Mouse (Mus musculus): Measurements from ENCODE around the gene Gas2. TPM values are rescaled to one million over a fixed set of nuclear protein-coding genes. Genes with fewer than 3 reads are reported as not detected.

Gene Gas2
- polyA plus RNA-seq, 1 experiment = 25.7 TPM

DNA sequence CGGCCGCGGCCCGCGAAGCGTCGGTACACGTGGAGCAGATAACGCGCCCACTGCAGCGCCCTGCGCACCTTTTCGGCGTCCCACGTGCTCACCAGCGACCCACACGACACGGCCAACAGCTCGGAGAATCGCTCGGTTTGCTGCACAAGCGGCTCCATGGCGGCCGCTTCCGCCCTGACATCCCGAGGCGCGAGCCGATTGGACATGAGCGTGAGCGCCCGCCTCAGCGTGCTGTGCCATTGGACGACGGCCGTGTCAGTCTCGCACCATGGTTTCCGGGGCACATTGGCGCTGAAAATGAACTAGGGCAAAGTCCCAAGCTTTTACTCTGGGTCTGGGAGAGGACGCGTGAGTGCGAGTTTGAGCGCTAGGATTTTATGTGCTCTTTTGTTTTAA, 280 bp downstream of the Gas2 start, which contains the start of gene Fancf:
TSS of gene Fancf (minus strand) at position 171 of the 396 bp plus-strand sequence.
- Histone ChIP-seq H3K4me1 (ENCODE audit: control insufficient read depth, insufficient read depth, low read length) (no peaks in the 10 kb centered on the region), H3K9ac (ENCODE audit: low read depth, poor library complexity, severe bottlenecking) (peak within 1 kb of the TSS; percentile 73), H3K36me3 (ENCODE audit: control insufficient read depth, insufficient read depth, low read length, poor library complexity, severe bottlenecking) (peaks cover 8% of the 10 kb centered on the region; the same call in 1 of the 2 replicates), H3K27ac (ENCODE audit: insufficient read depth, low read length) (peak within 1 kb of the TSS; percentile 56), H3K9me3 (replicated peaks; ENCODE audit: control insufficient read depth, insufficient read depth, low read length, poor library complexity, severe bottlenecking) (no peaks in the 10 kb centered on the region), H3K27me3 (ENCODE audit: control insufficient read depth, insufficient read depth, low read length, poor library complexity, severe bottlenecking) (no peaks in the 10 kb centered on the region), H3K4me3 (ENCODE audit: low read depth, low read length) (peak within 1 kb of the TSS; percentile 86)
- TF ChIP-seq CTCF (IDR thresholded peaks at IDR 0.05; ENCODE audit: low read depth, low read length) = no peak
- no peak for TF ChIP-seq POLR2A (IDR thresholded peaks at IDR 0.05; ENCODE audit: insufficient read depth, low read length)
- TF ChIP-seq EP300 (IDR thresholded peaks at IDR 0.05; ENCODE audit: insufficient read depth, low read depth, low read length) = no peak

DNA sequence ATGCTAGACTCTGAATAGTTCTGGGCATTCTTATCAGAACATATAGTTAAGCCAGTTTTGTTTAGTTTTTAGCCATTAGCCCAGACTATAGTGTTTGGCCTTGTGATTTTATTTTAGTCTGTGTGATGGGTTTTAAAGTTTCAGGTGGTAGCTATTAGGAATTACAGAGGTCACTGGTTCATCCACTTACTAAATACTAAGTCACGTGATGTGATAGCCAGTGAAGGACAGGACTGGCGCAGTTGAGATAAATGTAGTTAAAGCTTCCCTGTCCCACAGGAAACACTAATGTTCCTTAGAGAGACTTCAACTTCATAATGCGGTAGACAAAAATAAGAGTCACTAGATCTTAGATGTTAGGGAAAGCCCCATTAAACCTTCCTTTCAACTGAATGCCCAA, 1.0 kb downstream of the Gas2 start:
- peaks cover 8% of the 10 kb centered on the region; the same call in 1 of the 2 replicates for H3K36me3 ChIP-seq (ENCODE audit: control insufficient read depth, insufficient read depth, low read length, poor library complexity, severe bottlenecking)

DNA sequence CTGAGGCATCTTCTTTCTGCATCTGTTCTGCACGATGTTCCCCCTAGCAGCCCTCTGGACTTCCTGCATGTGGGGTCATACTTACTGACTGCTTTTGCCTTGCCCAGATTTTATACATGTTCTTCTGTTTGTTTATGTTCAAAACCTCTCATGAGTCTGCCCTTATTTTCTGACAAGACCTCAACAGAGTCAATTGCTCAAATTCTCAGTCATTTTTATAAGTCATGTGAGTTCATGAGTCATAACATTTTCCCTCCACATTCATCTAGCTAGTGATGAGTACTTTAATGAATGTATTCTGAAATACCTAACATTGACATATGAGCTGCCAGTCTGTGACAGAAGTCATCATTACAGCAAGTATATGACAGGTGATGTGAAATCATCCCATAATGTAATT, 3.5 kb downstream of the Gas2 start:
- no peaks in the 10 kb centered on the region for H3K27me3 ChIP-seq (ENCODE audit: control insufficient read depth, insufficient read depth, low read length, poor library complexity, severe bottlenecking)
- no peak overlapping the region for H3K27ac ChIP-seq (ENCODE audit: insufficient read depth, low read length)
- no peaks in the 10 kb centered on the region for H3K4me1 ChIP-seq (ENCODE audit: control insufficient read depth, insufficient read depth, low read length)
- H3K9ac ChIP-seq (ENCODE audit: low read depth, poor library complexity, severe bottlenecking) = no peak overlapping the region
- H3K4me3 ChIP-seq (ENCODE audit: low read depth, low read length) = no peak overlapping the region
- H3K9me3 ChIP-seq (replicated peaks; ENCODE audit: control insufficient read depth, insufficient read depth, low read length, poor library complexity, severe bottlenecking) = no peaks in the 10 kb centered on the region
- TF ChIP-seq EP300 (IDR thresholded peaks at IDR 0.05; ENCODE audit: insufficient read depth, low read depth, low read length) = no peak
- TF ChIP-seq CTCF (IDR thresholded peaks at IDR 0.05; ENCODE audit: low read depth, low read length) = no peak
- peaks cover 8% of the 10 kb centered on the region; the same call in 1 of the 2 replicates for H3K36me3 ChIP-seq (ENCODE audit: control insufficient read depth, insufficient read depth, low read length, poor library complexity, severe bottlenecking)

More for the DNA sequence above, 1.0 kb downstream of the Gas2 start:
- TF ChIP-seq POLR2A (IDR thresholded peaks at IDR 0.05; ENCODE audit: insufficient read depth, low read length) (no peak), EP300 (IDR thresholded peaks at IDR 0.05; ENCODE audit: insufficient read depth, low read depth, low read length) (no peak), CTCF (IDR thresholded peaks at IDR 0.05; ENCODE audit: low read depth, low read length) (no peak)
- Histone ChIP-seq H3K9me3 (replicated peaks; ENCODE audit: control insufficient read depth, insufficient read depth, low read length, poor library complexity, severe bottlenecking) (no peaks in the 10 kb centered on the region), H3K27ac (ENCODE audit: insufficient read depth, low read length) (peak overlapping the region; percentile 47; the same call in 1 of the 2 replicates), H3K9ac (ENCODE audit: low read depth, poor library complexity, severe bottlenecking) (peak overlapping the region; percentile 73), H3K27me3 (ENCODE audit: control insufficient read depth, insufficient read depth, low read length, poor library complexity, severe bottlenecking) (no peaks in the 10 kb centered on the region), H3K4me1 (ENCODE audit: control insufficient read depth, insufficient read depth, low read length) (no peaks in the 10 kb centered on the region), H3K4me3 (ENCODE audit: low read depth, low read length) (peak overlapping the region; percentile 86)

DNA sequence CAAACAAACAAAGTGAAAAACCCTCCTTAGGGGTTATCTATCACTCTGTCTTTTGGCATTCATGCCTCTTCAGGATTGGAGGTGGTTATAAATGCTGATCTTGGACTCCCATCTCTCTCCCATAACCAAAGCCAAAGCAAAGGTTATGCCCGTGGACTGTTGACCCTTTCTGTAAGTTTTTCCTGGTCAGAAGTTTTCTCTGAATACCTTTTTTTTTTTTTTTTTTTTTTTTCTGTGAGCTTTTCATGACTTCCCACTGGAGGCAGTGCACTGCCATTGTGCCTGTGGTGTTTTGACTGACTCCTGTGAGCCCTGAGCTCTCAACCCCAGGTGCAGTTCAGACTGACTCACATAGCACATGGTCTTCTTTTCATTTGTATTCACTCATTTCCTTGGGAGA, 6.2 kb downstream of the Gas2 start:
- Histone ChIP-seq H3K36me3 (ENCODE audit: control insufficient read depth, insufficient read depth, low read length, poor library complexity, severe bottlenecking) (peaks cover 5% of the 10 kb centered on the region; the same call in 1 of the 2 replicates), H3K27ac (ENCODE audit: insufficient read depth, low read length) (no peak overlapping the region), H3K4me1 (ENCODE audit: control insufficient read depth, insufficient read depth, low read length) (no peaks in the 10 kb centered on the region), H3K4me3 (ENCODE audit: low read depth, low read length) (no peak overlapping the region), H3K9ac (ENCODE audit: low read depth, poor library complexity, severe bottlenecking) (no peak overlapping the region), H3K27me3 (ENCODE audit: control insufficient read depth, insufficient read depth, low read length, poor library complexity, severe bottlenecking) (no peaks in the 10 kb centered on the region), H3K9me3 (replicated peaks; ENCODE audit: control insufficient read depth, insufficient read depth, low read length, poor library complexity, severe bottlenecking) (no peaks in the 10 kb centered on the region)
- no peak for TF ChIP-seq CTCF (IDR thresholded peaks at IDR 0.05; ENCODE audit: low read depth, low read length)
- no peak for TF ChIP-seq EP300 (IDR thresholded peaks at IDR 0.05; ENCODE audit: insufficient read depth, low read depth, low read length)
- TF ChIP-seq POLR2A (IDR thresholded peaks at IDR 0.05; ENCODE audit: insufficient read depth, low read length) = no peak

DNA sequence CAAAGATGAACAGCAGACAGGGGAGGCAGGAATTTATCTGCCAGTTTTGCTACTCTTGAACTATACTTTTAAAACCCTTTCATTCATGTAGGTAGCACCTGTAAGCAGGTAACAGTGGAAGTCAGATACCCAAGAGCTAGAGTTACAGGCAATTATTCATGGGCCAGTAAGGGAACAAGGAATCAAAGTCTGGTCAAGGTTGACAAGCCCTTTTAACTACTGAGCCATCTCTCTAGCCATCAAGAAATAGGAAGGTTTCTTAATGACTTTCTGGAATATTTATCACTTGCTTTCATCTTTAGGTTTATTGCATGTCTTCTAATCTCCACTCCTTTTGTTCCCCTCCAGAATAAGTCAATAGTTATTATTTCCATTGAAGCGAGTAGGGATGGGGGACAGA, 10.2 kb downstream of the Gas2 start:
- H3K36me3 ChIP-seq (ENCODE audit: control insufficient read depth, insufficient read depth, low read length, poor library complexity, severe bottlenecking) = peaks cover 3% of the 10 kb centered on the region; the same call in 1 of the 2 replicates
- no peaks in the 10 kb centered on the region for H3K9me3 ChIP-seq (replicated peaks; ENCODE audit: control insufficient read depth, insufficient read depth, low read length, poor library complexity, severe bottlenecking)
- H3K27ac ChIP-seq (ENCODE audit: insufficient read depth, low read length) = no peak overlapping the region
- no peak overlapping the region for H3K4me3 ChIP-seq (ENCODE audit: low read depth, low read length)
- no peak for TF ChIP-seq POLR2A (IDR thresholded peaks at IDR 0.05; ENCODE audit: insufficient read depth, low read length)
- no peak for TF ChIP-seq CTCF (IDR thresholded peaks at IDR 0.05; ENCODE audit: low read depth, low read length)
- no peak for TF ChIP-seq EP300 (IDR thresholded peaks at IDR 0.05; ENCODE audit: insufficient read depth, low read depth, low read length)
- H3K4me1 ChIP-seq (ENCODE audit: control insufficient read depth, insufficient read depth, low read length) = no peaks in the 10 kb centered on the region
- H3K27me3 ChIP-seq (ENCODE audit: control insufficient read depth, insufficient read depth, low read length, poor library complexity, severe bottlenecking) = no peaks in the 10 kb centered on the region
- H3K9ac ChIP-seq (ENCODE audit: low read depth, poor library complexity, severe bottlenecking) = no peak overlapping the region

DNA sequence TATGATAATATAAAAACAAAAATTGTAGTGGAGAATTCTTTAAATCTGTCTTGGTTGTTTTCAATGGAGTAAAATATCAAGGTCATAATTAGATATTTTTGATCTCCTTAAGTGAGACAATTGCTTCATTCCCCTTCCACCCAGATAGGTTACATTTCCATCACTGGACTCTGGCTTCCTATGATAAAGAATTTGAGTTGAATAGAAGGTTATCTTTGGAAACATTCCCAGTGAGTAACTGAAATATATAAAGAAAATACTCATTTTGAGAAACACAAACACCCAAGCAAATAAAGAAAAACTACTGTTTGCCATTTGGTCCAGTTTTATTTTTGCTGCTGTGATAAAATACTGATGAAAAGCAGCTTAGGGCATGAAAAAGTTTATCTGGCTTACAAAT, 10.8 kb downstream of the Gas2 start:
- no peak overlapping the region for H3K4me3 ChIP-seq (ENCODE audit: low read depth, low read length)
- no peaks in the 10 kb centered on the region for H3K27me3 ChIP-seq (ENCODE audit: control insufficient read depth, insufficient read depth, low read length, poor library complexity, severe bottlenecking)
- H3K27ac ChIP-seq (ENCODE audit: insufficient read depth, low read length) = no peak overlapping the region
- TF ChIP-seq CTCF (IDR thresholded peaks at IDR 0.05; ENCODE audit: low read depth, low read length) (no peak), POLR2A (IDR thresholded peaks at IDR 0.05; ENCODE audit: insufficient read depth, low read length) (no peak), EP300 (IDR thresholded peaks at IDR 0.05; ENCODE audit: insufficient read depth, low read depth, low read length) (no peak)
- H3K36me3 ChIP-seq (ENCODE audit: control insufficient read depth, insufficient read depth, low read length, poor library complexity, severe bottlenecking) = peaks cover 3% of the 10 kb centered on the region; the same call in 1 of the 2 replicates
- no peaks in the 10 kb centered on the region for H3K9me3 ChIP-seq (replicated peaks; ENCODE audit: control insufficient read depth, insufficient read depth, low read length, poor library complexity, severe bottlenecking)
- no peak overlapping the region for H3K9ac ChIP-seq (ENCODE audit: low read depth, poor library complexity, severe bottlenecking)
- H3K4me1 ChIP-seq (ENCODE audit: control insufficient read depth, insufficient read depth, low read length) = no peaks in the 10 kb centered on the region
